Mouse (Mus musculus) cerebellum, postnatal 10 days (tissue): ENCODE measurements around the gene Frmd8.
"Not testable (repeated sequence)": the region's sequence is repeated elsewhere in the genome, so short reads cannot be mapped to it uniquely, and the experiment has no call there.

Experiments used
- DNase-seq, 2 experiments: peaks; one replicate each; pipeline ENCODE4 v3.0.0; 2021; ENCODE audit warnings: mixed read lengths in 2 of 2

The Frmd8 gene

DNA sequence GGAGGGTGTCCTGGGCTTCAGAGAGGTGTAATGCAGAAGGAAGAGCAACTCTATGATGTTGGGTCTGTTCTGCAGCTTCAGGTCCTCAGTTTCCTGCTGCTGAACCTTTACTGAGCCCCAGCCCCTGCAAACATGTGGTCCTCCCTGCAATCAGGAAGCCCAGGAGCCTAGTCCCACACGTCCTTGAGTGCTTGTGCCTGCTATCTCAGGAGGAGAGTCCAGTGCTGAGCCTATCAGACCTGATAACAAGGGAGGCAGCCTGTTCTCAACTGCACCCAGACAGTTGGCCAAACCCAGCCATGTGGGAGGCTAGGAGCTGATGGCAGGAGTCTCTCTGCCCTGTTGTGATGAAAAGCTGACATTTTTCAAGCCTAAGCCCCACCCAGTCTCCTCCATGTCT lies 8.9 kb upstream of the Frmd8 start:
- DNase-seq = no peak

DNA sequence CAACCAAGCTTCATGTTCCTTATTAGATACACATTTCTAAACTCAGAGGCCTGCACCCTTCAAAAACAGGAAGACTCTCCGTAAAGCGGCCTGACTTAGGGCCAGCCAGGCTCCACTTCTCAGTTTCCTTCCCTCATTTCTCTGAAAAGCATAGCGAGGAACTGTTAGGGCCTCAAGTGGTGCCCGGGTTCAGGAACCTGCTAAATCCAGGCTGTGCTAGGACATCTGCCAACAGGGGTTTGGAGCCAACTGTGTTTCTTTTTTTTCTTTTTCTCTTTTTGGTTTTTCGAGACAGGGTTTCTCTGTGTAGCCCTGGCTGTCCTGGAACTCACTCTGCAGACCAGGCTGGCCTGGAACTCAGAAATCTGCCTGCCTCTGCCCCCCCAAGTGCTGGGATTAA lies 7.0 kb upstream of the Frmd8 start:
- DNase-seq = not testable (repeated sequence)

- DNase-seq = no peak
Observed at GRCm38 (mm10) chr19:5881155-5881554, 6.1 kb upstream of the Frmd8 start.

- no peak for DNase-seq
Observed at GRCm38 (mm10) chr19:5879735-5880134, 4.7 kb upstream of the Frmd8 start.

DNA sequence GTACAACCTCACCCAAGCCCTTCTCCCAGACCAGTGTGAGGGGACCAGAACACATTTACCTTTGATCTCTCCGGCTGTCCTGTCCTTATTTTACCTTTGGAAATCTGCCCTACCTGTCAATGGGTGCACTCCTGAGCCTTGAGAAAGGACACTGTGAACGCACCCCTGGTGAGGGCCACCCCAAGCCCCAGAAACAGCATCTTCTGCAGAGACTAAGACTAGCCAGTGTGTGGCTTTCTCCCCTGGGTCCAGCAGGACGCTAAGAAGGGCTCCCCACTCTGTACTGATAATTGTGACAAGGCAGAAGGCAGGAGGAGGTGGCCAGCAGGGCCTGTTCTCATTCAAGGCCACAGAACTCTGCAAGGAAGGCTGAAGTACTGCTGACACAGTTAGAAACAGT lies 3.8 kb upstream of the Frmd8 start:
- no peak for DNase-seq

- peak; percentile 53 to 57 for DNase-seq
Observed at GRCm38 (mm10) chr19:5878362-5878722, 3.3 kb upstream of the Frmd8 start.

GRCm38 (mm10) chr19:5877618-5878361 lies 2.7 kb upstream of the Frmd8 start, which contains the start of gene Slc25a45:
Gene Slc25a45, plus strand, starts transcription at chr19:5877808.
- peak; percentile 86 to 88 for DNase-seq

DNA sequence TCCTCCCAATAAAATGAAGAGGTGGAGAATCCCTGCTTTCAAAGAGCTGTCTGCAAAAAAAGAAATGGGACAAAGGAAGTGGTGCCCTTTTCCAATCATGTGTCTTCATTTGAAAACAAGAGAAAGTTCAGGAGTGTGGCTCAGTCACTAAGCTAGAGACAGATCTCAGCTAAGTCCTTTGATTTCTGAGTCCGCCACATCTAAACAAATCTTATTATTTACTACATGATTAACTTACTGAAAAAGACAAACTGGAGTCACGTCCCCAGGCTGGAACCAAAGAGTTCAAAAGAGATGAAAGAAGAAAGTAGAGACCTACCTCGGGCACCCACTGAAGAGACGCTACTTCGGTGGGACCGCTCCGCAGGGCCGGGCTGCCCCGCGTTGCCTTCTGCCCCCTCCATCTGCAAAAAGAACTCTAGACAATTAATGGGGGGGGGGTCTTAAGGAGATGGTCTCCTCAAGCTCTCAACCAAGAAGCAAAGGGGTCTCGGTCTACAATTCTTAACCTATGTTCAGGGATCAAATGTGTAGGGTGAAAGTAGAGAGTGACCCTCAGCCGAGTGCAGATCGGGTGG lies 594 bp downstream of the Frmd8 start:
- no peak for DNase-seq

GRCm38 (mm10) chr19:5872931-5873556 lies 2.0 kb downstream of the Frmd8 start:
- DNase-seq = no peak

DNA sequence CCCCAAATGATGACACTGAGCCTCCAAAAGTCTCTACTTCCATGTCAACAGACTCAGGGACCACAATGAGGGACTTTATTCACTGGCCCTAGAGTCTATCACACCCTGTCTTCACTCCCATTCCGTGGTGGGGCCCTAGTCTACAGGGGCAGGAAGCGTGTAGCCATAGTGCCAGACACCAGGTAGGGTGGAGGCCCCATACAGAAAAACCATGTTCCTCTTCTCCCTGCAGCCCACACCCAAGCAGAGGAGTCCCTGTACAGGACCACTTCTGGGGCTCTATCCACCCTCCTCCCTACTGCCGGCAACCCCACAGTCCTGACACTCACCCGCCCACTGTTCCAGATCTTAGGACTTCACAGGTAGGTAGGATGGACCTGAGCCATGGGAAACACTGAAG lies 2.5 kb downstream of the Frmd8 start:
- no peak for DNase-seq

DNA sequence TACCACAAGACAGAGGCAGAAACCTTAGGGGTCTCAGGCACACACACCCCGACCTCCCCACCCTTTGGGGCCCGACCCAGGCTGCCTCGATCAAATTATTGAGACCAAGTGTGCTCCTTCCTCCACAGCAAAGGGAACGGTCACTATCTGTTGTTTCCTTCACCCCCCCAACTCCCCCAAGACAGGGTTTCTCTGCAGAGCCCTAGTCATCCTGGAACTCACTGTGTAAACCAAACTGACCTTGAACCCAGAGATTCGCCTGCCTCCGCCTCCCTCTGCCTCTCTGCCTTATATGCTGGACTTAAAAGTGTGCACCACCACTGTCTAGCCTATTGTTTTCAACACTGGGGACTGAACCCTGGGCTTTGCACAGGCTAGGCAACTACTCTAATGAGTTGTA lies 3.4 kb downstream of the Frmd8 start:
- no peak for DNase-seq

GRCm38 (mm10) chr19:5871273-5871672 lies 3.8 kb downstream of the Frmd8 start:
- no peak for DNase-seq

DNA sequence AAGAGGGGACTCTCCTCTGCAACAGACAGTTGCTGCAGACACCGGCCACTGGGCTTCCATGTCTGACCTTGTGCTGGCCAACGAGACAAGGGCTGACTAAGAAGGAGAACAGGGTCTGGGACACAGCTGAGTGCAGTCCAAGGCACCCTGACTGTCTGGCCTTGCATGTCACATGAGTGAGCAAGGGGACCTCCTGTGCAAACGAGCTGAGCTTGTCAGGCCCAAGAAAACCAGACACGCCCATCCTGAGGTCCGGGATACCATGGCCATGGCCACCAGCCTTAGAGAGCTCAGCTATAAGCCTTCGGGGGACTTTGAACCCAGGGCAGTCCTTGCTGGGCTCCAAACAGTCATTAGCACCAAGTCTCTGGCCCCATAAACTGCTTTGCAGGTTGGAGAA lies 7.0 kb downstream of the Frmd8 start:
- no peak for DNase-seq

DNA sequence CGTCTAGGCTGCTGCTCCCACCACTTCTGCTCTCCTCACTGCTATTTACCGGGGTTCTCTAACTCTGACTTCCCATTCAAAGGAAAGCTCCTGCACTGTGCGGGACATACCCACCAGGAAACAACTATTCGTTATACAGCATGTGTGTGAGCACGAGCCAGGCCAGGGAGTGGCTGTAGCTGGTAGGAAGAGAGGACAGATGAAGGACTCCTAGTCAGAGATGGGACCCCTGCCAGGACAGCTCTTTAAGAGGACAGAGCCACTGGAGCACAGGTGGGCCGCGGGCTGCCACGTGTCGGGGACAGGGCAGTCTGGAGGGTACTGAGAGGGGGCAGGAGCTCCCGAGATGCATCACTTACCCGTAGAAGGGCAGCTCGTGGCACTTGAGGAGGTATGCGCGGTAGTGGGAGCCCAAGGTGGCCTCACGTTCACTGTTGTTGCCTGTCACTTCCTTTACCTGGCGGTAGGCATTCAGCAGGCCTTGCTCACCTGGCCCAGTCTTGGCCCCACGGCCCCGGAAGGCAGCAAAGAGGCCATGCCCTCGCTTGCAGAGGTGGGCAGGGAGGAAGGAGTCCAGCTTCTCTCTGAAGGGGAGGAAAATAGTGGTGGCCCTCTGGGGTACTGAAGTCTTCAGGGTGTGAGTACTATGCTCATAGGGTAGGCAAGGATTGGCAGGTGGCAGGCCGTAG lies 10.2 kb downstream of the Frmd8 start:
- no peak for DNase-seq

DNA sequence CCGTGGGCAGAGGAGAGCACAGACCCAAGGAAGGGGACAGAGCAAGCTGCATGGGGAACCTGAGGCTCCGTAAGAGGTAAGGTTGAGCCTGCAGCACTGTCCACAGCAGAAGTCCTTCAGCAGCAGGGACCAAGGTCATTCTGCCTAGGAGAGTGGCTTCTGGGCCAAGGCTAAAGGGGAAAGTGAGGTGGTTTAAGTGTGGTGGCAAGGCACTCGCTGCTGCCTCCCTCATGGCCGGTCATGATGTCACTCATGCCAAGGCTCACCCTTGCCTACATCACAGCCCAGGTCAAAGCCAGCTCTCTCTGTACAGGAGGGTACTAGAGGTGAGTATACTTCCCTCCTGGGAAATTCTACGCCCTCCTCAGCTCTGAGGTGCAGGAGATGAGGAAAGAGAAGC lies 11.3 kb downstream of the Frmd8 start:
- DNase-seq = no peak

- peak; percentile 57 to 66 for DNase-seq
Observed at GRCm38 (mm10) chr19:5862335-5863085, 12.6 kb downstream of the Frmd8 start.

- DNase-seq = no peak
Observed at GRCm38 (mm10) chr19:5856604-5857003, 18.5 kb downstream of the Frmd8 start.

- DNase-seq = no peak
Observed at GRCm38 (mm10) chr19:5852035-5852722, 22.9 kb downstream of the Frmd8 start.

DNA sequence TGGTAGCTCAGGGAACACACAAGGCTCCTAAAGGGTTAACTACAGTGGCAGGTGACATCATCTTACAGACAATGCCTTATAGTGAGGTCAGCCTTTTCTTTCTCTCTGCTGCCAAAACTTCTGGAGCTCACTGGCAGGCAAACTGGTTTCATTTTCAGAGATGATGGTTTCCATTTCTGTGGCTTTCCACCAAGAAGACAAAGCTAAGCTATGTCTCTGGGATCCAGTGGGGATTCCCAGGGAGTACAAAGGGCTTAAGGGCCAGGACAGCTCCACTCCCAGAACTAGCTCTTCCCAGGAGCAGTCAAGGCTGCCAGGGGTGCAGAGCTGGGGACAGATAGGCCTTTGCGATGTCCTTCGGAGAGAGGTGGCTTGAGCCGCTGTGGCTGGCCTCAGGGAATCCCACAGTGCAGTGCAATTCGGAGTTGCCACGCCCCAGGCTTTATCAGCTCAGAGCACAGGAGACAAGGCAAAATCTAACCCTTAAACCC lies 23.5 kb downstream of the Frmd8 start:
- DNase-seq = no peak

- no peak for DNase-seq
Observed at GRCm38 (mm10) chr19:5850860-5851259, 24.2 kb downstream of the Frmd8 start.

GRCm38 (mm10) chr19:5849843-5850527 lies 25.1 kb downstream of the Frmd8 start:
- peak; percentile 96 to 99 for DNase-seq
